Mouse (Mus musculus) urinary bladder, postnatal 36 days (tissue): ENCODE results near the gene Vmn1r219.
"Not testable (repeated sequence)": the region's sequence is repeated elsewhere in the genome, so short reads cannot be mapped to it uniquely, and the experiment has no call there.

Experiments
- DNase-seq, 2 experiments: peaks; one replicate each; pipeline ENCODE4 v3.0.0; 2022; ENCODE audit warnings: low spot score in 2 of 2, mixed read lengths in 1 of 2

Gene Vmn1r219

DNA sequence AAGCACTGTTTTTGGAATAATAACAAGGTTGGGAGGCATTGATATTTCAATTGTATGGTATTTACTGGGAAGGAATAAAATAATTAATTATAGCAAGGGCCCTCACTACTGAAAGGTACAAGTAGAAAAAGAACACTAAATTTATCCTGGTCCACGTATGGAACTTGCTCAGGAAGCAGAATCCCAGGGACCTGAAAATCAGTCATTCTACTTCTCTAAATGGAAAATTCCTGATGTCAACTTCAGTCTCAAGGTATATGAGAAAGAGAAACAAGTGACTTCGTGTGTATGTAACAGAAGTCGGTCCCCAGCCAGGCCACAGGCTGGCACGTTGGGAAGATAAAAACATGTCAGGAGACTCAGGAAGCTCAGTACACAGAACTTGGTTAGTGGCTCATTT is at the start of gene Vmn1r219:
Vmn1r219 (plus strand) TSS at position 301 of the 400 bp plus-strand sequence.
- DNase-seq = no peak

- not testable (repeated sequence) for DNase-seq
Observed at GRCm38 (mm10) chr13:23118126-23118525, 41.0 kb upstream of the Vmn1r219 start, which contains the start of gene Vmn1r217. Gene Vmn1r217 (minus strand): TSS chr13:23118226.

DNA sequence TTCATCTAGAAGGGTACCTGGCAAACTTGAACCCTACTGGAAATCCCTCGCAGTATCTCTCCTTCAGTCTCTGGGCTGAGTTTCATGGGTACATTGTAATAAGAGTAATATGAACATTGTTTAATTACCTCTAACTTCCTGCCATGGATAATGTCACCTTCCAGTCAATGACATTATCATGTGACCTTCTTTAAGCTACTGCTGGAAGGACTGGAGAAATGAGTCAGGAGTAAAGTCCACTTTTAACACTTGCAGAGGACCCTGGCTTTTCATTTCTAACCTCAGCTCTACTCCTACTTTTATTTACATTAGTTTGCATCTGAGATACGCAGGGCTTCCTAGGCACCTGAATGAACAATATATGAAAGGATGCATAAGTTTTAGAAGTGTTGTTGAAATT is 38.5 kb upstream of the Vmn1r219 start:
- no peak for DNase-seq

DNA sequence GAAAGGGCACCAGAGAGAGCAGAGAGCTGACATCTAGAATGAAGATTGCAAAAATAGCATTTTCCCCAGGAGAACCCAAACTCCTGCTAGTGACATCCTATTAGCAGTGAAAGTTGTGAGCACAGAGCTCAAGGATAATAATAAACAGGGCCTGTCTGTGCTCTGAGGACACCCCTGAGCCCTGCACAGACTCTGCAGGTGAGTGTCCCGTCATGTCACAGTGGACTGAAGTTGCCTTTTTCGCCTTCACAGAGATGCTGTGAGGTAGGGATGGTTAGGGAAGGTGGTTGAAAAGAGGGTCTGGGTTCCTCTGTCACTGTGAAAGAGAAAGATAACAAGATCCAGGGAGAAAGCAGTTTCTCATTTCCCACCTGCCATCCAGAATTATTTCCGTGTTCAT is 26.0 kb upstream of the Vmn1r219 start, which contains the start of gene Vmn1r218:
Vmn1r218 (plus strand) TSS at position 57 of the 400 bp plus-strand sequence.
- DNase-seq = no peak

DNA sequence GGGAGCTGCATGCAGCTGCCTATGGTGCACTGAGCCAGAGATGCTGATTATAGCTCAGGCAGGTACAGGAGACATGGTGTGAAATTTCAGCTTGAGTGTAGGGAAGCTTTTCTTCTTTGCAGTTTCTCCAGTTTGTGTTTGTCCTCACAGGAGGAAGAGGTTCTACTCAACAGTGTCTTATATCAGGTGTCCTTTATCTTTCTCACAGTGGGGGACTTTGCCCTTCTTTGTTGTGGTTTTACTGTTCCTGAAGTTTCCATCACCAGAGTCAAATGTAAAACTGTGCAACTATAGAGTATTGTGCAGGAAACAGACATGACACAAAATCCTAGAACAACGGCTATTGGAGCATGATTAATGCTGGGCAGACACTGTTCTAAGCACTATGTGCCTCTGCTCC is 25.6 kb upstream of the Vmn1r219 start:
- no peak for DNase-seq

GRCm38 (mm10) chr13:23138880-23139279 is 20.2 kb upstream of the Vmn1r219 start:
- DNase-seq = no peak

DNA sequence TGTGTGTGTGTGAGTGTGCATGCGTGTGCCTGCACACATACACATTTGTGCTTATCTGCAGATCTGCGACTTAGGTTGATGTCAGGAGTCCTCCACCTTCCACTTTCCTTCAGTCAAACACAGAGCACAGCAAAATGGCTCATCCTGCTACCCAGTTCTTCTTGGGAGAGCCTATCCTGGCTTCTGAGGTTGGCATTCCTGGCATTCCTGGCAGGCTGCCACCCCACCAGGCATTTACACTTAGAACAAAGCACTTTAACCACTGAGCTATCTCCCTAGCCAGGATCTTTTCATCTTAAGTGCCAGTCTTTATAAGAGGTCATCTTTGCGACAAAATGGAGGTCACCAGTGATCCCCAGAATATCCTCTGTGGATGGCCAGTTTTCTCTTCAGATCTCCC is 1.3 kb upstream of the Vmn1r219 start:
- DNase-seq = no peak

DNA sequence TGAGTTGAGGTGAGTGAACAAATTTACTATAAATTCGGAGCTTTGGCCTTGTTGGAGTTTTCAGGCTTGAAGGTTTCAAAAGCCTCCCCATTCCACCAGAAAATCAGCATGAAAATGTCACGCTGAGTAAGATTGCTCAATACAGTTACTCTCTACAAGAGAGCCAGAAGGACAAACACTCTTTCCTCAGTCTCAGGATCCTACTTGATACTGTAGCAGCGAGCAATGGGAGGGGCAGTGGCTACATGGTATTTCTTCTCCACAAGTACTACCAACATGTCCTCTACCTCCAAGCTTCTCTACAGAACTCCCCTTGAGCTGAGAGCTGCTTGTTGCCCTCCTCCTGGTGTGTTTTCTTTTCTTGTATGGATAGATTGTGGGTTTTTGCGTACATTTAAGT is 7.4 kb downstream of the Vmn1r219 start:
- not testable (repeated sequence) for DNase-seq

DNA sequence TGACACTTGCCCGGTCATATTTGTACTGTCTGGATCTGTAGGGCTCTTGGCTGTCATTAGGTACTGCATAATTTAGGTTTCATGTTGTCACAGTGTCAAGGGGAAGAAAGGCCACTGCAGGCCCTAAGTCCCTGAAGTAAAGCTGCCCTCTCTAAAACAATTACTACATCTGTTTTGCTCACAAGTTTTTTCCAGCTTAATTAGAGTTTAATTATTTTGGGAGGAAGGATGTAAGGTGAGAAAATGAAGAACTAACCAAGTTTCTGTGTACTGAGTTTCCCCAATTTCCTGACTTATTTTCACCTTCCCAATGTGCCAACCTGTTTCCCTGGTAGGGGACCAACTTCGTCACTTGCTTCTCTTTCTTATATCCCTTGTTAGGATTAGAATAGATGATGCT is 28.8 kb downstream of the Vmn1r219 start, which contains the start of gene Vmn1r220:
Vmn1r220 (minus strand) TSS at position 101 of the 400 bp plus-strand sequence.
- no peak for DNase-seq

DNA sequence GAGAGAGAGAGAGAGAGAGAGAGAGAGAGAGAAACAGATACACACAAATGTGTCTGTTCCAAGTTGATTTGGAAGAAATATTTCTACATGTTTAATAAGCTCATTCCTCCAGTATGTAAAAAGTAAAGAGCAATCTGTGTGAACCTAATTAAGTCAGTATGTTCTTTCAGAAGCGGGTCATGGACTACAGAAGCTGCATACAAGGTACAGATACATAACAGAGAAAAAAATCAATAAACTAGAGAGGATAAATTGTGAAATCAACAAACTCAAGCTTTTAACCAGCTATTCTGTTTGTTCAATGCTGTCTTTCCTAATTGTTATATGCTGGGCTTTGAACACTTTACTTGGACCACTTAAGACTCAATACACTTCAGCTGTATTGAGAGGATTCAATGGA is 44.8 kb downstream of the Vmn1r219 start:
- DNase-seq = not testable (repeated sequence)

- not testable (repeated sequence) for DNase-seq
Observed at GRCm38 (mm10) chr13:23213827-23214226, 54.7 kb downstream of the Vmn1r219 start, which contains the start of gene Vmn1r221. Gene Vmn1r221 (plus strand): TSS chr13:23214127.
